Mouse (Mus musculus): ENCODE measurements around the gene Tssk3. TPM values are rescaled to one million over a fixed set of nuclear protein-coding genes. Genes with fewer than 3 reads are reported as not detected.

The Tssk3 gene
- total RNA-seq, 2 experiments from 2014 or later, result not detected

DNA sequence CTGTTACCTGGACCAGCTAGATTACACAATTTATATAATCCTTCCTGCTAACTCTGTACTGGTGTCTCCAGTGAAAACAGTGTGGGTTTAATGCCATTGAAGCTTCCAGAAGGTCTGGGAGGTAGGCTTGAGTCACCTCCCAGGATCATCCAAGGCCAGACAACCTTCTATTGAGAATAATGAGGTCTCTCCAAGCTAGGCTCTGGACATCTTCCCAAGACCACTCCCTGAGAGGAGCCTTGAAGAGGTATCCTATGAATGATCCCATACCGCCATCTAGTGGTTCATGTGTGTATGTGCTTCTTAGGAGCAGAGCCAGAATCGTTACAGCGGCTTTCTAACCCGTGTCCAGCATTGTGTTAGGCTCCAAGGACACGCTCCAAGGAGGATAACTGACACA lies 35.6 kb downstream of the Tssk3 start:
- peak; percentile 95 for ATAC-seq (replicated peaks; ENCODE audit: low FRiP score, poor library complexity, severe bottlenecking)

- no peak for ATAC-seq (replicated peaks; ENCODE audit: low FRiP score, poor library complexity, severe bottlenecking)
Observed at GRCm38 (mm10) chr4:129451471-129452169, 39.2 kb downstream of the Tssk3 start.

DNA sequence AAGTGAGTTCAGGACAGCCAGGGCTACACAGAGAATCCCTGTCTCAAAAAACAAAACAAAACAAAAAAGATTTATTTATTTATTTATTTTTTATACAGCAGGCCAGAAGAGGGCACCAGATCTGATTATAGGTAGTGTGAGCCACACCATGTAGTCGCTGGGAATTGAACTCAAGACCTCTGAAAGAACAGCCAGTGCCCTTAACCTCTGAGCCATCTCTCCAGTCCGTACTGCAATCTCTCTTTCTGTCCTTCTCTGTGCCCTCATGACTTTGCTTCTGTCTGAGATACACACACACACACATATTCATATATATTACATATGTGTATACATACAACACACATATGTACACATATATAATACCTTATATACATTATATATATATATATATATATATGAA lies 40.0 kb downstream of the Tssk3 start:
- no peak for ATAC-seq (replicated peaks; ENCODE audit: low FRiP score, poor library complexity, severe bottlenecking)

GRCm38 (mm10) chr4:129448713-129449112 lies 42.1 kb downstream of the Tssk3 start:
- no peak for ATAC-seq (replicated peaks; ENCODE audit: low FRiP score, poor library complexity, severe bottlenecking)

- ATAC-seq (replicated peaks; ENCODE audit: low FRiP score, poor library complexity, severe bottlenecking), result 0 out of 2 replicates have a peak, but pooled peaks have one; percentile 25
Observed at GRCm38 (mm10) chr4:129447778-129448563, 42.9 kb downstream of the Tssk3 start.

GRCm38 (mm10) chr4:129447360-129447759 lies 43.5 kb downstream of the Tssk3 start:
- ATAC-seq (replicated peaks; ENCODE audit: low FRiP score, poor library complexity, severe bottlenecking), result 0 out of 2 replicates have a peak, but pooled peaks have one; percentile 25

- no peak for ATAC-seq (replicated peaks; ENCODE audit: low FRiP score, poor library complexity, severe bottlenecking)
Observed at GRCm38 (mm10) chr4:129441145-129441544, 49.7 kb downstream of the Tssk3 start.

GRCm38 (mm10) chr4:129440340-129441063 lies 50.3 kb downstream of the Tssk3 start, which contains the start of gene Zbtb8b:
Gene Zbtb8b (minus strand): TSS chr4:129440853.
- peak; percentile 46; the same call in 1 of the 2 replicates for ATAC-seq (replicated peaks; ENCODE audit: low FRiP score, poor library complexity, severe bottlenecking)

Other genes starting within 250 kb of the Tssk3 start
- gene C77080, start 229.6 kb downstream of the Tssk3 start, total RNA-seq (2015; ENCODE audit: low replicate concordance), result not detected in 2 replicates
- gene C77080, start 229.6 kb downstream of the Tssk3 start, total RNA-seq (2017; ENCODE audit: low replicate concordance), result not detected in 2 replicates
- not detected in 2 replicates for gene Sync, start 203.4 kb downstream of the Tssk3 start, total RNA-seq (2015; ENCODE audit: low replicate concordance)
- gene Sync, start 203.4 kb downstream of the Tssk3 start, total RNA-seq (2017; ENCODE audit: low replicate concordance), result not detected in 2 replicates
- gene Rbbp4, start 155.7 kb downstream of the Tssk3 start, total RNA-seq (2015; ENCODE audit: low replicate concordance), result 177 and 270 TPM in 2 replicates
- gene Rbbp4, start 155.7 kb downstream of the Tssk3 start, total RNA-seq (2017; ENCODE audit: low replicate concordance), result 159 and 296 TPM in 2 replicates
- 11.5 and 16.8 TPM in 2 replicates for gene Zbtb8os, start 155.3 kb downstream of the Tssk3 start, total RNA-seq (2015; ENCODE audit: low replicate concordance)
- 16.3 and 23.0 TPM in 2 replicates for gene Zbtb8os, start 155.3 kb downstream of the Tssk3 start, total RNA-seq (2017; ENCODE audit: low replicate concordance)
- gene Zbtb8a, start 112.9 kb downstream of the Tssk3 start, total RNA-seq (2015; ENCODE audit: low replicate concordance), result 1.7 and 6.1 TPM in 2 replicates
- gene Zbtb8a, start 112.9 kb downstream of the Tssk3 start, total RNA-seq (2017; ENCODE audit: low replicate concordance), result 0.98 and 4.6 TPM in 2 replicates
- not detected in 2 replicates for gene Zbtb8b, start 50.2 kb downstream of the Tssk3 start, total RNA-seq (2015; ENCODE audit: low replicate concordance)
- not detected in 2 replicates for gene Zbtb8b, start 50.2 kb downstream of the Tssk3 start, total RNA-seq (2017; ENCODE audit: low replicate concordance)
- 127 and 193 TPM in 2 replicates for gene Bsdc1, start 29.4 kb downstream of the Tssk3 start, total RNA-seq (2015; ENCODE audit: low replicate concordance)
- gene Bsdc1, start 29.4 kb downstream of the Tssk3 start, total RNA-seq (2017; ENCODE audit: low replicate concordance), result 200 and 208 TPM in 2 replicates
- 7.5 TPM in 1 of 2 replicates, not detected in the other for gene Fam229a, start 168 bp upstream of the Tssk3 start, total RNA-seq (2015; ENCODE audit: low replicate concordance)
- not detected in 2 replicates for gene Fam229a, start 168 bp upstream of the Tssk3 start, total RNA-seq (2017; ENCODE audit: low replicate concordance)
- gene Marcksl1, start 22.6 kb upstream of the Tssk3 start, total RNA-seq (2015; ENCODE audit: low replicate concordance), result 13.8 and 16.9 TPM in 2 replicates
- gene Marcksl1, start 22.6 kb upstream of the Tssk3 start, total RNA-seq (2017; ENCODE audit: low replicate concordance), result 4.4 and 10.6 TPM in 2 replicates
- 100 and 125 TPM in 2 replicates for gene Hdac1, start 51.7 kb upstream of the Tssk3 start, total RNA-seq (2015; ENCODE audit: low replicate concordance)
- 102 and 111 TPM in 2 replicates for gene Hdac1, start 51.7 kb upstream of the Tssk3 start, total RNA-seq (2017; ENCODE audit: low replicate concordance)
- 8.0 and 23.1 TPM in 2 replicates for gene Lck, start 82.6 kb upstream of the Tssk3 start, total RNA-seq (2015; ENCODE audit: low replicate concordance)
- gene Lck, start 82.6 kb upstream of the Tssk3 start, total RNA-seq (2017; ENCODE audit: low replicate concordance), result 8.5 and 10.1 TPM in 2 replicates
- gene Fam167b, start 87.5 kb upstream of the Tssk3 start, total RNA-seq (2015; ENCODE audit: low replicate concordance), result not detected in 2 replicates
- not detected in 2 replicates for gene Fam167b, start 87.5 kb upstream of the Tssk3 start, total RNA-seq (2017; ENCODE audit: low replicate concordance)
- 79.6 and 96.9 TPM in 2 replicates for gene Eif3i, start 109.6 kb upstream of the Tssk3 start, total RNA-seq (2015; ENCODE audit: low replicate concordance)
- 59.7 and 69.6 TPM in 2 replicates for gene Eif3i, start 109.6 kb upstream of the Tssk3 start, total RNA-seq (2017; ENCODE audit: low replicate concordance)
- 113 and 124 TPM in 2 replicates for gene Tmem234, start 109.6 kb upstream of the Tssk3 start, total RNA-seq (2015; ENCODE audit: low replicate concordance)
- 96.7 and 118 TPM in 2 replicates for gene Tmem234, start 109.6 kb upstream of the Tssk3 start, total RNA-seq (2017; ENCODE audit: low replicate concordance)
- gene Dcdc2b, start 123.2 kb upstream of the Tssk3 start, total RNA-seq (2015; ENCODE audit: low replicate concordance), result 2.9 TPM in 1 of 2 replicates, not detected in the other
- gene Dcdc2b, start 123.2 kb upstream of the Tssk3 start, total RNA-seq (2017; ENCODE audit: low replicate concordance), result 3.7 TPM in 1 of 2 replicates, not detected in the other
- 4.3 and 14.3 TPM in 2 replicates for gene Iqcc, start 128.1 kb upstream of the Tssk3 start, total RNA-seq (2015; ENCODE audit: low replicate concordance)
- 4.0 and 10.7 TPM in 2 replicates for gene Iqcc, start 128.1 kb upstream of the Tssk3 start, total RNA-seq (2017; ENCODE audit: low replicate concordance)
- 21.6 and 23.1 TPM in 2 replicates for gene Ccdc28b, start 132.9 kb upstream of the Tssk3 start, total RNA-seq (2015; ENCODE audit: low replicate concordance)
- 2.7 and 13.2 TPM in 2 replicates for gene Ccdc28b, start 132.9 kb upstream of the Tssk3 start, total RNA-seq (2017; ENCODE audit: low replicate concordance)
- gene Txlna, start 150.0 kb upstream of the Tssk3 start, total RNA-seq (2015; ENCODE audit: low replicate concordance), result 8.4 and 9.7 TPM in 2 replicates
- gene Txlna, start 150.0 kb upstream of the Tssk3 start, total RNA-seq (2017; ENCODE audit: low replicate concordance), result 20.7 and 35.0 TPM in 2 replicates
- gene Kpna6, start 181.7 kb upstream of the Tssk3 start, total RNA-seq (2015; ENCODE audit: low replicate concordance), result 7.5 and 16.2 TPM in 2 replicates
- 8.7 and 14.6 TPM in 2 replicates for gene Kpna6, start 181.7 kb upstream of the Tssk3 start, total RNA-seq (2017; ENCODE audit: low replicate concordance)
- gene Tmem39b, start 205.8 kb upstream of the Tssk3 start, total RNA-seq (2015; ENCODE audit: low replicate concordance), result 2.2 and 5.9 TPM in 2 replicates
- 2.1 TPM in 1 of 2 replicates, not detected in the other for gene Tmem39b, start 205.8 kb upstream of the Tssk3 start, total RNA-seq (2017; ENCODE audit: low replicate concordance)

All from erythroid progenitor cell, adult 5-6 weeks (primary cell).